Mouse (Mus musculus): Measurements from ENCODE around the gene Ttc9. TPM values are rescaled to one million over a fixed set of nuclear protein-coding genes. Genes with fewer than 3 reads are reported as not detected.

Gene Ttc9
- polyA plus RNA-seq, 1 experiment = 31.2 TPM

GRCm38 (mm10) chr12:81687873-81688272 is 56.8 kb downstream of the Ttc9 start:
- Histone ChIP-seq H3K36me3 (ENCODE audit: control insufficient read depth, insufficient read depth) (no peaks in the 10 kb centered on the region), H3K4me2 (ENCODE audit: low read depth) (no peak overlapping the region), H3K79me2 (ENCODE audit: control insufficient read depth, insufficient read depth) (no peaks in the 10 kb centered on the region), H3K27me3 (ENCODE audit: control insufficient read depth, insufficient read depth, insufficient read length) (no peaks in the 10 kb centered on the region), H3K4me3 (no peak overlapping the region), H3ac (ENCODE audit: control insufficient read depth, insufficient read length) (no peak overlapping the region)
- no peak for TF ChIP-seq CEBPB (IDR thresholded peaks at IDR 0.05; ENCODE audit: insufficient read depth, poor library complexity, severe bottlenecking)
- TF ChIP-seq USF1 (IDR thresholded peaks at IDR 0.05; ENCODE audit: low read depth) = no peak
- no peak for TF ChIP-seq TCF3 (IDR thresholded peaks at IDR 0.05; ENCODE audit: insufficient read length, low read depth)
- no peak for TF ChIP-seq E2F4 (IDR thresholded peaks at IDR 0.05; ENCODE audit: insufficient read depth)
- TF ChIP-seq MYOD1 (IDR thresholded peaks at IDR 0.05; ENCODE audit: control insufficient read depth in 1 of 3, insufficient read length in 2 of 3, low read depth in 2 of 3) = no peak
- TF ChIP-seq SRF (IDR thresholded peaks at IDR 0.05; ENCODE audit: control insufficient read depth, insufficient read length, low read depth) = no peak
- TF ChIP-seq TCF12 (IDR thresholded peaks at IDR 0.05; ENCODE audit: insufficient read depth, poor library complexity, severe bottlenecking) = no peak
- no peak for TF ChIP-seq POLR2AphosphoS2 (IDR thresholded peaks at IDR 0.05; ENCODE audit: insufficient read length, low read depth)

- Histone ChIP-seq H3K36me3 (ENCODE audit: control insufficient read depth, insufficient read depth) (no peaks in the 10 kb centered on the region), H3K27me3 (ENCODE audit: control insufficient read depth, insufficient read depth, insufficient read length) (no peaks in the 10 kb centered on the region), H3K4me3 (no peak overlapping the region), H3ac (ENCODE audit: control insufficient read depth, insufficient read length) (no peak overlapping the region), H3K4me2 (ENCODE audit: low read depth) (no peak overlapping the region), H3K79me2 (ENCODE audit: control insufficient read depth, insufficient read depth) (no peaks in the 10 kb centered on the region)
- TF ChIP-seq REST (IDR thresholded peaks at IDR 0.05; ENCODE audit: insufficient read depth, insufficient read length) (no peak), MAX (IDR thresholded peaks at IDR 0.05; ENCODE audit: low read depth) (no peak), USF1 (IDR thresholded peaks at IDR 0.05; ENCODE audit: low read depth) (no peak), MYOD1 (IDR thresholded peaks at IDR 0.05; ENCODE audit: control insufficient read depth in 1 of 3, insufficient read length in 2 of 3, low read depth in 2 of 3) (peak in 1 of 3 experiments; percentile 27)
Observed at GRCm38 (mm10) chr12:81688537-81688936, 57.5 kb downstream of the Ttc9 start.

GRCm38 (mm10) chr12:81689505-81690056 is 58.5 kb downstream of the Ttc9 start:
- Histone ChIP-seq H3K79me2 (ENCODE audit: control insufficient read depth, insufficient read depth) (no peaks in the 10 kb centered on the region), H3K4me2 (ENCODE audit: low read depth) (no peak overlapping the region), H3ac (ENCODE audit: control insufficient read depth, insufficient read length) (no peak overlapping the region), H3K4me3 (no peak overlapping the region), H3K27me3 (ENCODE audit: control insufficient read depth, insufficient read depth, insufficient read length) (no peaks in the 10 kb centered on the region), H3K36me3 (ENCODE audit: control insufficient read depth, insufficient read depth) (no peaks in the 10 kb centered on the region)
- no peak for TF ChIP-seq REST (IDR thresholded peaks at IDR 0.05; ENCODE audit: insufficient read depth, insufficient read length)
- no peak for TF ChIP-seq MYOD1 (IDR thresholded peaks at IDR 0.05; ENCODE audit: control insufficient read depth in 1 of 3, insufficient read length in 2 of 3, low read depth in 2 of 3)
- TF ChIP-seq MAX (IDR thresholded peaks at IDR 0.05; ENCODE audit: low read depth) = no peak
- TF ChIP-seq POLR2A (IDR thresholded peaks at IDR 0.05; ENCODE audit: insufficient read length, low read depth) = no peak
- no peak for TF ChIP-seq TCF12 (IDR thresholded peaks at IDR 0.05; ENCODE audit: insufficient read depth, poor library complexity, severe bottlenecking)
- TF ChIP-seq CEBPB (IDR thresholded peaks at IDR 0.05; ENCODE audit: insufficient read depth, poor library complexity, severe bottlenecking) = no peak

- no peak overlapping the region for H3K4me3 ChIP-seq
- no peak overlapping the region for H3ac ChIP-seq (ENCODE audit: control insufficient read depth, insufficient read length)
- TF ChIP-seq E2F4 (IDR thresholded peaks at IDR 0.05; ENCODE audit: insufficient read depth) = no peak
- TF ChIP-seq SRF (IDR thresholded peaks at IDR 0.05; ENCODE audit: control insufficient read depth, insufficient read length, low read depth) = no peak
- no peak for TF ChIP-seq MYOG (IDR thresholded peaks at IDR 0.05; ENCODE audit: control insufficient read depth in 1 of 3, insufficient read depth in 1 of 3, insufficient read length in 2 of 3, low read depth in 2 of 3)
- no peak for TF ChIP-seq TCF3 (IDR thresholded peaks at IDR 0.05; ENCODE audit: insufficient read length, low read depth)
- TF ChIP-seq TCF12 (IDR thresholded peaks at IDR 0.05; ENCODE audit: insufficient read depth, poor library complexity, severe bottlenecking) = no peak
- TF ChIP-seq USF1 (IDR thresholded peaks at IDR 0.05; ENCODE audit: low read depth) = no peak
- TF ChIP-seq POLR2AphosphoS2 (IDR thresholded peaks at IDR 0.05; ENCODE audit: insufficient read length, low read depth) = no peak
- no peak for TF ChIP-seq MYOD1 (IDR thresholded peaks at IDR 0.05; ENCODE audit: control insufficient read depth in 1 of 3, insufficient read length in 2 of 3, low read depth in 2 of 3)
- no peak for TF ChIP-seq POLR2A (IDR thresholded peaks at IDR 0.05; ENCODE audit: insufficient read length, low read depth)
- TF ChIP-seq CEBPB (IDR thresholded peaks at IDR 0.05; ENCODE audit: insufficient read depth, poor library complexity, severe bottlenecking) = no peak
- TF ChIP-seq REST (IDR thresholded peaks at IDR 0.05; ENCODE audit: insufficient read depth, insufficient read length) = no peak
- no peak for TF ChIP-seq MAX (IDR thresholded peaks at IDR 0.05; ENCODE audit: low read depth)
- no peak overlapping the region for H3K4me2 ChIP-seq (ENCODE audit: low read depth)
- no peaks in the 10 kb centered on the region for H3K27me3 ChIP-seq (ENCODE audit: control insufficient read depth, insufficient read depth, insufficient read length)
- no peaks in the 10 kb centered on the region for H3K79me2 ChIP-seq (ENCODE audit: control insufficient read depth, insufficient read depth)
- no peaks in the 10 kb centered on the region for H3K36me3 ChIP-seq (ENCODE audit: control insufficient read depth, insufficient read depth)
Observed at GRCm38 (mm10) chr12:81690111-81690510, 59.1 kb downstream of the Ttc9 start.

GRCm38 (mm10) chr12:81690751-81691150 is 59.7 kb downstream of the Ttc9 start:
- Histone ChIP-seq H3K4me2 (ENCODE audit: low read depth) (no peak overlapping the region), H3ac (ENCODE audit: control insufficient read depth, insufficient read length) (no peak overlapping the region), H3K4me3 (no peak overlapping the region), H3K27me3 (ENCODE audit: control insufficient read depth, insufficient read depth, insufficient read length) (no peaks in the 10 kb centered on the region), H3K79me2 (ENCODE audit: control insufficient read depth, insufficient read depth) (no peaks in the 10 kb centered on the region), H3K36me3 (ENCODE audit: control insufficient read depth, insufficient read depth) (no peaks in the 10 kb centered on the region)
- TF ChIP-seq MYOD1 (IDR thresholded peaks at IDR 0.05; ENCODE audit: control insufficient read depth in 1 of 3, insufficient read length in 2 of 3, low read depth in 2 of 3) = no peak
- TF ChIP-seq REST (IDR thresholded peaks at IDR 0.05; ENCODE audit: insufficient read depth, insufficient read length) = no peak
- TF ChIP-seq USF1 (IDR thresholded peaks at IDR 0.05; ENCODE audit: low read depth) = no peak
- TF ChIP-seq SRF (IDR thresholded peaks at IDR 0.05; ENCODE audit: control insufficient read depth, insufficient read length, low read depth) = no peak
- TF ChIP-seq POLR2A (IDR thresholded peaks at IDR 0.05; ENCODE audit: insufficient read length, low read depth) = no peak
- TF ChIP-seq TCF12 (IDR thresholded peaks at IDR 0.05; ENCODE audit: insufficient read depth, poor library complexity, severe bottlenecking) = no peak
- TF ChIP-seq POLR2AphosphoS2 (IDR thresholded peaks at IDR 0.05; ENCODE audit: insufficient read length, low read depth) = no peak
- no peak for TF ChIP-seq MYOG (IDR thresholded peaks at IDR 0.05; ENCODE audit: control insufficient read depth in 1 of 3, insufficient read depth in 1 of 3, insufficient read length in 2 of 3, low read depth in 2 of 3)
- no peak for TF ChIP-seq MAX (IDR thresholded peaks at IDR 0.05; ENCODE audit: low read depth)
- TF ChIP-seq E2F4 (IDR thresholded peaks at IDR 0.05; ENCODE audit: insufficient read depth) = no peak
